Mouse (Mus musculus) left cerebral cortex, adult 8-10 months (tissue): Measurements from ENCODE around the gene Klrb1c. TPM values are rescaled to one million over a fixed set of nuclear protein-coding genes. Genes with fewer than 3 reads are reported as not detected.
"Not testable (repeated sequence)": the region's sequence is repeated elsewhere in the genome, so short reads cannot be mapped to it uniquely, and the experiment has no call there.

Experiments used
- DNase-seq, 2 experiments: peaks; one replicate each; pipeline ENCODE4 v3.0.0; 2022; ENCODE audit warnings: low spot score in 2 of 2
- total RNA-seq, 4 experiments: library from RNA; stranded (reverse); gene quantifications; 2 replicates each; pipeline ENCODE4 v1.2.4; 2022

Klrb1c gene
- total RNA-seq, 4 experiments from 2014 or later = 0.25 TPM; not detected in 3

- no peak for DNase-seq
Measured at GRCm38 (mm10) chr6:128759221-128759950, 29.6 kb downstream of the Klrb1c start.

- DNase-seq = not testable (repeated sequence)
Measured at GRCm38 (mm10) chr6:128755402-128755763, 33.6 kb downstream of the Klrb1c start.

GRCm38 (mm10) chr6:128754748-128755401 lies 34.1 kb downstream of the Klrb1c start:
- DNase-seq = not testable (repeated sequence)

- peak in 1 of 2 experiments; percentile 31 for DNase-seq
Measured at GRCm38 (mm10) chr6:128754265-128754664, 34.8 kb downstream of the Klrb1c start.

- DNase-seq = peak; percentile 49 to 83
Measured at GRCm38 (mm10) chr6:128753610-128754224, 35.3 kb downstream of the Klrb1c start.

- DNase-seq = not testable (repeated sequence)
Measured at GRCm38 (mm10) chr6:128747006-128747405, 42.0 kb downstream of the Klrb1c start.

- no peak for DNase-seq
Measured at GRCm38 (mm10) chr6:128737445-128737844, 51.6 kb downstream of the Klrb1c start.

- DNase-seq = no peak
Measured at GRCm38 (mm10) chr6:128736100-128736499, 52.9 kb downstream of the Klrb1c start.

GRCm38 (mm10) chr6:128734896-128735295 lies 54.1 kb downstream of the Klrb1c start:
- DNase-seq = no peak

- DNase-seq = no peak
Measured at GRCm38 (mm10) chr6:128733908-128734679, 54.9 kb downstream of the Klrb1c start.

- no peak for DNase-seq
Measured at GRCm38 (mm10) chr6:128732032-128732431, 57.0 kb downstream of the Klrb1c start.

Other genes with a start within 250 kb of the Klrb1c start
- 10 to 100 TPM in 2 of 4 experiments, 1 to 10 TPM in 2; 6.2 to 13.6 (median 9.9) TPM for gene A2ml1, start 207.6 kb downstream of the Klrb1c start, total RNA-seq
- not detected for gene Klrb1a, start 165.7 kb downstream of the Klrb1c start, total RNA-seq
- gene Clec2h, start 126.8 kb downstream of the Klrb1c start, total RNA-seq = not detected
- not detected for gene Klrb1, start 66.2 kb downstream of the Klrb1c start, total RNA-seq
- gene Gm44511, start 37.1 kb upstream of the Klrb1c start, total RNA-seq = under 1 TPM in 1 of 4 experiments, not detected in 3; 0.82 TPM
- under 1 TPM in 2 of 4 experiments, not detected in 2; 0.46 to 0.70 TPM for gene Klrb1b, start 37.1 kb upstream of the Klrb1c start, total RNA-seq
- under 1 TPM in 1 of 4 experiments, not detected in 3; 0.17 TPM for gene Clec2i, start 98.4 kb upstream of the Klrb1c start, total RNA-seq
- gene BC035044, start 101.9 kb upstream of the Klrb1c start, total RNA-seq = 1 to 10 TPM in 3 of 4 experiments, under 1 TPM in 1; 0.84 to 1.7 (median 1.4) TPM
- gene Clec2g, start 145.2 kb upstream of the Klrb1c start, total RNA-seq = 1 to 10 TPM in 1 of 4 experiments, under 1 TPM in 2, not detected in 1; 0.53 to 1.2 (median 0.60) TPM